Mouse (Mus musculus): ENCODE measurements around the gene Gapdhs.
"Not testable (repeated sequence)": the region's sequence is repeated elsewhere in the genome, so short reads cannot be mapped to it uniquely, and the experiment has no call there.

Gene Gapdhs

GRCm38 (mm10) chr7:30743617-30744016 lies at the start of gene Gapdhs:
Gene Gapdhs (minus strand): TSS chr7:30743681.
- in situ Hi-C loops (cut with MboI, MseI) = not testable (repeated sequence)

GRCm38 (mm10) chr7:30791921-30792320 lies 48.4 kb upstream of the Gapdhs start:
- in situ Hi-C loops (cut with MboI, MseI) = no loop called here

GRCm38 (mm10) chr7:30790141-30790540 lies 46.7 kb upstream of the Gapdhs start:
- in situ Hi-C loops (cut with MboI, MseI) = no loop called here

GRCm38 (mm10) chr7:30787377-30788022 lies 44.0 kb upstream of the Gapdhs start, which contains the start of gene Krtdap:
Gene Krtdap (plus strand): TSS chr7:30787896.
- in situ Hi-C loops (cut with MboI, MseI) = no loop called here

- in situ Hi-C loops (cut with MboI, MseI) = no loop called here
Observed at GRCm38 (mm10) chr7:30785721-30786546, 42.5 kb upstream of the Gapdhs start.

GRCm38 (mm10) chr7:30785154-30785553 lies 41.7 kb upstream of the Gapdhs start:
- in situ Hi-C loops (cut with MboI, MseI) = no loop called here

GRCm38 (mm10) chr7:30782658-30783057 lies 39.2 kb upstream of the Gapdhs start:
- in situ Hi-C loops (cut with MboI, MseI) = no loop called here

GRCm38 (mm10) chr7:30781792-30782191 lies 38.3 kb upstream of the Gapdhs start:
- in situ Hi-C loops (cut with MboI, MseI) = no loop called here

GRCm38 (mm10) chr7:30777911-30778310 lies 34.4 kb upstream of the Gapdhs start:
- in situ Hi-C loops (cut with MboI, MseI) = no loop called here

- in situ Hi-C loops (cut with MboI, MseI) = no loop called here
Observed at GRCm38 (mm10) chr7:30777081-30777579, 33.6 kb upstream of the Gapdhs start.

GRCm38 (mm10) chr7:30776104-30776503 lies 32.6 kb upstream of the Gapdhs start:
- in situ Hi-C loops (cut with MboI, MseI) = no loop called here

- in situ Hi-C loops (cut with MboI, MseI) = no loop called here
Observed at GRCm38 (mm10) chr7:30769236-30769635, 25.8 kb upstream of the Gapdhs start.

- in situ Hi-C loops (cut with MboI, MseI) = no loop called here
Observed at GRCm38 (mm10) chr7:30766408-30766807, 22.9 kb upstream of the Gapdhs start.

GRCm38 (mm10) chr7:30765173-30765572 lies 21.7 kb upstream of the Gapdhs start:
- in situ Hi-C loops (cut with MboI, MseI) = no loop called here

GRCm38 (mm10) chr7:30763456-30763855 lies 20.0 kb upstream of the Gapdhs start, which contains the start of gene Dmkn:
Gene Dmkn (plus strand): TSS chr7:30763756.
- in situ Hi-C loops (cut with MboI, MseI) = no loop called here

- in situ Hi-C loops (cut with MboI, MseI) = no loop called here
Observed at GRCm38 (mm10) chr7:30761769-30762352, 18.4 kb upstream of the Gapdhs start.

GRCm38 (mm10) chr7:30758853-30759252 lies 15.4 kb upstream of the Gapdhs start:
- in situ Hi-C loops (cut with MboI, MseI) = no loop called here

- in situ Hi-C loops (cut with MboI, MseI) = no loop called here
Observed at GRCm38 (mm10) chr7:30757001-30757400, 13.5 kb upstream of the Gapdhs start.

- in situ Hi-C loops (cut with MboI, MseI) = no loop called here
Observed at GRCm38 (mm10) chr7:30751086-30751669, 7.7 kb upstream of the Gapdhs start, which contains the start of gene Sbsn. Gene Sbsn (plus strand): TSS chr7:30751471.

- in situ Hi-C loops (cut with MboI, MseI) = no loop called here
Observed at GRCm38 (mm10) chr7:30749824-30750606, 6.5 kb upstream of the Gapdhs start.

Measured in regulatory T cell (primary cell).